20 mouse cellular contexts compared by ENCODE assay signal in genomic region chr5:112629656-112630055, GRCm38 (mm10). TPM values are rescaled to one million over a fixed set of nuclear protein-coding genes. Genes with fewer than 3 reads are reported as not detected.
DNase-seq lines count a peak whose midpoint lies in the region; ATAC-seq and TF ChIP-seq lines count a peak whose summit lies in the region.
"Had no signal": no experiment of that assay in that cellular context is flagged by ENCODE, and none has a peak within 500 bp of the region (broad histone marks: within the 10 kb centered on the region; RNA-seq: fewer than 3 reads in every experiment).

No protein-coding gene starts in this region.

- DNase-seq in adrenal gland, postnatal 10 days: peak; percentile 26
- DNase-seq in adrenal gland, adult 2 months: no peak
- DNase-seq in hindbrain, embryonic 10.5 days (ENCODE audit: low spot score): no peak
- DNase-seq in lung, postnatal 0 days (ENCODE audit: low spot score): peak; percentile 26
- DNase-seq in lung, postnatal 14 days: no peak
- no peak for DNase-seq in cerebellum, adult 9-11 months
- DNase-seq: adrenal gland, postnatal 14 days; B cell, adult 2 months; cerebellum, adult 18-20 months; cerebellum, postnatal 10 days; gastrocnemius, postnatal 36 days had no signal

- no peak overlapping the region for H3K4me3 ChIP-seq in hindbrain, embryonic 10.5 days
- no peak overlapping the region for H3K4me3 ChIP-seq in hindbrain, embryonic 16.5 days (ENCODE audit: low read length)
- no peak overlapping the region for H3K4me3 ChIP-seq in lung, postnatal 0 days (ENCODE audit: low read depth, low read length)
- no peak overlapping the region for H3K4me3 ChIP-seq in brown adipose tissue, adult 24 weeks (ENCODE audit: insufficient read depth, low read depth, low read length)
- H3K4me3 ChIP-seq: embryonic facial prominence, embryonic 10.5 days; heart, embryonic 10.5 days; heart, embryonic 15.5 days; hindbrain, embryonic 13.5 days had no signal

- peak overlapping the region; percentile 40; the same call in 1 of the 2 replicates for H3K27ac ChIP-seq in hindbrain, embryonic 10.5 days
- no peak overlapping the region for H3K27ac ChIP-seq in hindbrain, embryonic 16.5 days (ENCODE audit: low read depth, low read length)
- no peak overlapping the region for H3K27ac ChIP-seq in lung, postnatal 0 days (ENCODE audit: low read length)
- H3K27ac ChIP-seq in brown adipose tissue, adult 24 weeks (replicated peaks; ENCODE audit: low read depth, low read length): peak overlapping the region; percentile 21; the same call in 1 of the 2 replicates
- H3K27ac ChIP-seq: embryonic facial prominence, embryonic 10.5 days; heart, embryonic 10.5 days; heart, embryonic 15.5 days; hindbrain, embryonic 13.5 days had no signal

- peaks cover 65% of the 10 kb centered on the region for H3K4me1 ChIP-seq in hindbrain, embryonic 10.5 days (replicated peaks)
- H3K4me1 ChIP-seq in hindbrain, embryonic 16.5 days (ENCODE audit: control insufficient read depth, insufficient read depth, low read depth, low read length): peaks cover 10% of the 10 kb centered on the region
- H3K4me1 ChIP-seq in lung, postnatal 0 days (ENCODE audit: insufficient read depth, low read depth, low read length): no peaks in the 10 kb centered on the region
- H3K4me1 ChIP-seq in brown adipose tissue, adult 24 weeks (ENCODE audit: control insufficient read depth, insufficient read depth, insufficient read length, low read length): peaks cover 8% of the 10 kb centered on the region

- no peak for TF ChIP-seq EP300 in lung, postnatal 0 days (IDR thresholded peaks at IDR 0.05)

- H3K36me3 ChIP-seq in hindbrain, embryonic 10.5 days: no peaks in the 10 kb centered on the region
- H3K36me3 ChIP-seq in hindbrain, embryonic 16.5 days (ENCODE audit: control insufficient read depth, insufficient read depth, low read length): no peaks in the 10 kb centered on the region
- H3K36me3 ChIP-seq in lung, postnatal 0 days (ENCODE audit: insufficient read depth, low read length): no peaks in the 10 kb centered on the region
- H3K36me3 ChIP-seq: embryonic facial prominence, embryonic 10.5 days; G1E; heart, embryonic 10.5 days; heart, embryonic 15.5 days; hindbrain, embryonic 13.5 days had no signal

- no peak for ATAC-seq in hindbrain, embryonic 16.5 days
- ATAC-seq in lung, postnatal 0 days: peak; percentile 48; the same call in 1 of the 2 replicates
- ATAC-seq: CD4-positive, CD25-positive, alpha-beta regulatory T cell, adult 4 months; forebrain, embryonic 14.5 days had no signal

- no peak overlapping the region for H3K4me2 ChIP-seq in hindbrain, embryonic 16.5 days (ENCODE audit: low read length)
- H3K4me2 ChIP-seq in lung, postnatal 0 days (replicated peaks; ENCODE audit: low read depth, low read length): no peak overlapping the region
- H3K4me2 ChIP-seq: heart, embryonic 15.5 days; hindbrain, embryonic 13.5 days had no signal

- no peak for TF ChIP-seq CTCF in lung, postnatal 0 days (IDR thresholded peaks at IDR 0.05)

- H3K9me3 ChIP-seq in hindbrain, embryonic 10.5 days: peaks cover 10% of the 10 kb centered on the region; the same call in 1 of the 2 replicates
- H3K9me3 ChIP-seq in hindbrain, embryonic 16.5 days (ENCODE audit: control insufficient read depth, low read length): no peaks in the 10 kb centered on the region
- H3K9me3 ChIP-seq in lung, postnatal 0 days (ENCODE audit: low read length): no peaks in the 10 kb centered on the region; the same call in 1 of the 2 replicates
- H3K9me3 ChIP-seq: heart, embryonic 10.5 days; heart, embryonic 15.5 days; hindbrain, embryonic 13.5 days had no signal

- H3K27me3 ChIP-seq in hindbrain, embryonic 10.5 days (ENCODE audit: insufficient read depth, poor library complexity, severe bottlenecking): peaks cover 21% of the 10 kb centered on the region; the same call in 1 of the 2 replicates
- no peaks in the 10 kb centered on the region for H3K27me3 ChIP-seq in hindbrain, embryonic 16.5 days (replicated peaks; ENCODE audit: control insufficient read depth, insufficient read depth, low read length)
- H3K27me3 ChIP-seq in lung, postnatal 0 days (replicated peaks; ENCODE audit: insufficient read depth, low read length): no peaks in the 10 kb centered on the region
- H3K27me3 ChIP-seq: hindbrain, embryonic 13.5 days had no signal

- no peak overlapping the region for H3K9ac ChIP-seq in hindbrain, embryonic 16.5 days (ENCODE audit: low read depth, low read length)
- H3K9ac ChIP-seq in lung, postnatal 0 days (replicated peaks; ENCODE audit: low read depth): no peak overlapping the region
- H3K9ac ChIP-seq: heart, embryonic 15.5 days; hindbrain, embryonic 13.5 days had no signal

- 72% methylated on average over 2 of the region's 2 CpGs for WGBS in hindbrain, embryonic 10.5 days
- WGBS in hindbrain, embryonic 16.5 days: 68% methylated on average over 2 of the region's 2 CpGs
- 28% methylated on average over 2 of the region's 2 CpGs for WGBS in lung, postnatal 0 days

RNA-seq across cellular contexts. Expression of gene Sez6l, which starts 52.7 kb away (rescaled TPM):
- 1 to 10 TPM; 3.8 to 4.5 TPM for total RNA-seq in adrenal gland, postnatal 10 days (2021)
- 1 to 10 TPM; 7.0 to 8.9 TPM for total RNA-seq in adrenal gland, adult 2 months (2021)
- 3.7 and 5.1 TPM in 2 replicates for polyA plus RNA-seq in adrenal gland, adult 2 months (2012; rRNA removed)
- polyA plus RNA-seq in hindbrain, embryonic 10.5 days (2016; fragmentation: Nextera tagmentation; extraction: Ambion mirVana): 1.4 and 6.0 TPM in 2 replicates
- 42.8 and 52.7 TPM in 2 replicates for polyA plus RNA-seq in hindbrain, embryonic 16.5 days (2015; fragmentation: Nextera tagmentation; extraction: Ambion mirVana)
- 0.11 and 0.13 TPM in 2 replicates for polyA plus RNA-seq in lung, postnatal 0 days (2015; fragmentation: Nextera tagmentation; extraction: Ambion mirVana)
- polyA plus RNA-seq in brown adipose tissue, adult 24 weeks (2012; ENCODE audit: insufficient read depth, insufficient read length, missing spikeins): not detected in 2 replicates
- polyA plus RNA-seq: CD4-positive, CD25-positive, alpha-beta regulatory T cell, adult 4 months; G1E had no signal

Comparison
In these comparisons a context has a peak if more than half of its experiments do, and no peak if none do; other contexts are left out.
1. DNase-seq: peak in adrenal gland, postnatal 10 days (single experiment) and lung, postnatal 0 days (single experiment); none in adrenal gland, adult 2 months (single experiment), hindbrain, embryonic 10.5 days (single experiment), lung, postnatal 14 days (single experiment) and cerebellum, adult 9-11 months (single experiment).
2. H3K27ac ChIP-seq: peak in hindbrain, embryonic 10.5 days (single experiment) and brown adipose tissue, adult 24 weeks (single experiment); none in hindbrain, embryonic 16.5 days (single experiment) and lung, postnatal 0 days (single experiment).